Mouse (Mus musculus) liver, embryonic 14.5 days (tissue): ENCODE measurements at regions not wholly inside any gene's neighbourhood (a gene's known extent, or its start where the extent isn't known, plus 50 kb on each side); places are given as distances from the start of the nearest gene placed in this dataset.

Source experiments
- CTCF ChIP-seq: IDR thresholded peaks from 2 replicates; pipeline ENCODE4 v1.5.1; 2016; ENCODE audit warnings: antibody characterized with exemption, low read depth, control low read depth
- EP300 ChIP-seq: IDR thresholded peaks from 2 replicates; pipeline ENCODE4 v1.6.1; 2016; ENCODE audit warnings: antibody characterized with exemption, low read depth

DNA sequence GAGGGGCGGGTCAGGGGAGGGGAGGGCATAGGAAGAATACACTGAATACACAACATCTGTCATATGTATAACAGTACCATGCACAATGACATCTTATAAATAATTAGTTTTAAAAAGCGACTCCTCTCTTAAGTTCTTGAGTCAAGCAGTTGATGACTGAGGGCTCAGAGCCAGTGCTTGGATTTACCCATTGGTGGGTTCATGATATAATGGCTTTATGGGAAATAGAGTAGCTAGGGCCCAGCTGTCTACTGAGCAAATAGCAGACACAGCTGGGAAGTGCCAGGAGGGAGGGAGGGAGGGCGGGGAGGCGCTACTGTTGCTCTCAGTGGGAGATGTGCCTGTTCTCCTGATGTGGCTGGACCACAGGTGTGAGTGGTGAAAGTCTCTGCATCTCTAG, 268.5 kb downstream of the Matn1 start:
- TF ChIP-seq EP300 (no peak), CTCF (no peak)
